Mouse (Mus musculus) left cerebral cortex, adult 18-20 months (tissue): Measurements from ENCODE around the gene Cpox. TPM values are rescaled to one million over a fixed set of nuclear protein-coding genes. Genes with fewer than 3 reads are reported as not detected.

Source experiments
- DNase-seq, 2 experiments: peaks; one replicate each; pipeline ENCODE4 v3.0.0; 2021 to 2022; ENCODE audit warnings: low spot score in 2 of 2, mixed read lengths in 1 of 2
- microRNA-seq, 2 experiments: library from miRNA; unstranded; fragments of <30 nt; microRNA quantifications; one replicate each; pipeline ENCODE4 v1.2.0; 2021
- total RNA-seq, 2 experiments: library from RNA; stranded (reverse); gene quantifications; 2 replicates each; pipeline ENCODE4 v1.2.3; 2021

Cpox gene
- total RNA-seq, 2 experiments from 2014 or later = 38.9 to 40.6 TPM

- no peak for DNase-seq
Observed at GRCm38 (mm10) chr16:58740751-58741150, 70.7 kb downstream of the Cpox start.

DNA sequence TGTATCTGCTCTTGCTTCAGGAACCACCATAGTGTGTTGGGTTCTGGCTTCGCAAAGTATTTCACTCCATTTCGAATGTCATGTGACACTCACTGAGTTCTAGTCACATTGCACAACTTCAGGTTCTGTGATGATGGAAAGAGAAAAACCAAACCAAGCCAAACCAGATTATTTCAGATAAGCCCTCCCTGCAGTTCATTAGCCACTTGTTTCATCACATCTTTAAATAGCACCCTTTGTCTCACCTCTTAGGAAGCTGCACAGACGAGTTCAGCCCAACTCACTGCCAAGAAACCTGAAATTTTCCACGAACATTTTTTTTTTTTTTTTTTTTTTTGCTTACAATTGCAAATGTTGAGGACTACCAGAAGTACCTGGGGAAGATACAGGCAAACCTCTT, 76.6 kb downstream of the Cpox start:
- DNase-seq = no peak

DNA sequence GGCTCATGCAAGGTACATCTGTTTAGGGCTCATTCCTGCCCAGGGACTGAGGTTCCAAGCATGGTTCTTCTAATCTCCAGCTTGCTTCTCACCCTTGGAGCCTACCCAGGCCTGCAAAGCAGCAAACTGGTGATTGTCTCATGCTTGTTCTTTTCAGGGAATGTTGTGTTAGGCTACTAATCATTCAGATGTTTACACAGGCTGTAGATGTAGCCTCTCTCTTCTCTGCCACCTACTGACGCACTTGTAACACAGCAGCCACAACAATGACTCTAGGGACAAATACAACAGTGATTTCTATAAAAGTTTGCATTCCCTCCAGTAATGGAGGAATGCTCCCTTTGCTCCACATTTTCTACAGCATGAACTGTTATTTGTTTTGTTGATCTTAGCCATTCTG, 81.2 kb downstream of the Cpox start:
- DNase-seq = no peak

- DNase-seq = no peak
Observed at GRCm38 (mm10) chr16:58756191-58756590, 86.1 kb downstream of the Cpox start.

- DNase-seq = no peak
Observed at GRCm38 (mm10) chr16:58763076-58763475, 93.0 kb downstream of the Cpox start, which contains the start of gene Olfr172. Olfr172 (minus strand) TSS chr16:58763176.

Small RNA genes lying within 50 kb of the gene (microRNA-seq; reads per million reads assigned to microRNA genes)
- gene Gm27564 = 0 reads per million in 2 experiments

Other genes with a start within 250 kb of the Cpox start
- gene St3gal6, start 146.0 kb upstream of the Cpox start, total RNA-seq = 10 to 100 TPM; 22.4 to 25.8 TPM
- not detected for gene Gm813, start 53.3 kb upstream of the Cpox start, total RNA-seq
- gene E330017A01Rik, start 31.6 kb upstream of the Cpox start, total RNA-seq = not detected
- gene Gpr15, start 48.8 kb downstream of the Cpox start, total RNA-seq = not detected
- gene Cldnd1, start 57.6 kb downstream of the Cpox start, total RNA-seq = 100 to 1,000 TPM in 1 of 2 experiments, 10 to 100 TPM in 1; 95.6 to 108 TPM
- gene Olfr172, start 92.9 kb downstream of the Cpox start, total RNA-seq = not detected
- not detected for gene Olfr173, start 130.0 kb downstream of the Cpox start, total RNA-seq
- gene Olfr175-ps1, start 156.5 kb downstream of the Cpox start, total RNA-seq = not detected
- not detected for gene Olfr177, start 204.5 kb downstream of the Cpox start, total RNA-seq
- not detected for gene Olfr178, start 221.8 kb downstream of the Cpox start, total RNA-seq